Mouse (Mus musculus): ENCODE results near the gene Fbln1.

- no peak for TF ChIP-seq POLR2A (IDR thresholded peaks at IDR 0.05; ENCODE audit: insufficient read length, low read depth)
- TF ChIP-seq POLR2AphosphoS2 (IDR thresholded peaks at IDR 0.05; ENCODE audit: insufficient read length, low read depth): no peak
- TF ChIP-seq E2F4 (IDR thresholded peaks at IDR 0.05; ENCODE audit: insufficient read depth): no peak
- TF ChIP-seq TCF12 (IDR thresholded peaks at IDR 0.05; ENCODE audit: insufficient read depth, poor library complexity, severe bottlenecking): no peak
- TF ChIP-seq REST (IDR thresholded peaks at IDR 0.05; ENCODE audit: insufficient read depth, insufficient read length): no peak
Measured at GRCm38 (mm10) chr15:85262805-85263204, 57.1 kb downstream of the Fbln1 start.

All from myocyte (in vitro differentiated cells).